Mouse (Mus musculus) heart, postnatal 0 days (tissue): ENCODE measurements around the gene Akap12.

Source experiments
- CTCF ChIP-seq: IDR thresholded peaks from 2 replicates; pipeline ENCODE4 v1.5.1; 2016; ENCODE audit warnings: antibody characterized with exemption, control low read depth, low read depth
- EP300 ChIP-seq: IDR thresholded peaks from 2 replicates; pipeline ENCODE4 v1.6.1; 2016; ENCODE audit warnings: antibody characterized with exemption, low read depth

GRCm38 (mm10) chr10:4266041-4266930 lies at the start of gene Akap12:
- TF ChIP-seq CTCF (no peak), EP300 (no peak)
